Mouse (Mus musculus): ENCODE measurements around the gene Capn3. TPM values are rescaled to one million over a fixed set of nuclear protein-coding genes. Genes with fewer than 3 reads are reported as not detected.

Capn3 gene
- polyA plus RNA-seq, 1 experiment from 2014 or later = 5.2 TPM

DNA sequence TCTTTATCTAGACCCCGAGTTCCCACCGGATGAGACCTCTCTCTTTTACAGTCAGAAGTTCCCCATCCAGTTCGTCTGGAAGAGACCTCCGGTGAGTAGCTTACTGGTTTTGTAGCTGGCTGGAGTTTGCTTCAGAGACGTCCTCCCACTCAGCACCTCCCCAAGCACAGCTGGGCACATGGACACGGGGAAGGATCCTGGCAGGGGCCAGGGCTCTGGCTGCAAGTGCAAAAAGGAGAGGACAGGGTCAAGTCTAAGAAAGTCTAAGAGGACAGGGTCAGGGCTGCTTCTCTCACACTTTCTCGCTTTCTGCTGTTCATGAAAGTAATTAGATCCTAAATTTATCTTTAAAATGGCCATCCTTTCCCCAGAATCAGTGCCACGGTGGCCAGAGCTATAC is 8.3 kb downstream of the Capn3 start:
- Histone ChIP-seq H3K4me1 (peaks cover 11% of the 10 kb centered on the region; the same call in 1 of the 2 replicates), H3K4me3 (no peak overlapping the region), H3K27ac (peak overlapping the region; percentile 63; the same call in 1 of the 2 replicates), H3K36me3 (no peaks in the 10 kb centered on the region), H3K27me3 (ENCODE audit: insufficient read depth, poor library complexity, severe bottlenecking) (no peaks in the 10 kb centered on the region), H3K9me3 (no peaks in the 10 kb centered on the region)
- DNase-seq (ENCODE audit: low spot score) = no peak
- 72% methylated on average over 8 of the region's 8 CpGs for WGBS

DNA sequence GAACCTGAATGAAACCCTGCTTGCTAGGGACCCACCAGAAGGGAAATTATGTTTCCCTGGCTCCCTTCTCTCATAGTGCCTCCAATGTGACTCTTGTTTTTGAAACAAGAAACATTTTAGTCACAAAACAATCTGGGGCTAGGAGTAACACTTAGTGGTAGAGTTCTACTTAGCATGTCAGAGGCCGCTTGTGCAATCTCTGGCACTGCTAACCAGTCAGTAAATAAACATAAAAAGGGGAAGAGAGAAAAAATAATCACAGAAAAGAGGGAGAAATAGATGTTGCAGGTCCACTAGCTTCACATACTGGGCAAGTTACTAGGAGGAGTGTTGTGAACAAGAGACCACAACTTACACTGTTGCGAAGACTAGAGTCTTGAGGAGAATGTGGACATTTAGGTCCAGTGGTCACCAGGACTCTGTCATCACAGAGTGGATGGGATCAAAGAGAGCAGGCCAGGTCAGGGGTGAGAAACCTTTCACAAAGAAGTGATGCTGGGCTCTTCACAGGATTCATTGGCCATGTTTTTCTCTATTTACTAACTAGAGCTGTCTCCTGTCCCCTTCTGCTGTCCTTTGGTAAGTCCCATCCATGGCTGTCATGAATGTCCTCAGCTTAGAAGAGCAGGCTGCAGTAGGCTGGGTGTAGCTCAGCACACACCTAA is 9.0 kb downstream of the Capn3 start:
- no peak for DNase-seq (ENCODE audit: low spot score)
- Histone ChIP-seq H3K27me3 (ENCODE audit: insufficient read depth, poor library complexity, severe bottlenecking) (0 out of 2 replicates have a peak, but pooled peaks cover 2% of the 10 kb centered on the region), H3K9me3 (no peaks in the 10 kb centered on the region), H3K4me3 (no peak overlapping the region), H3K36me3 (no peaks in the 10 kb centered on the region), H3K4me1 (peaks cover 11% of the 10 kb centered on the region; the same call in 1 of the 2 replicates), H3K27ac (no peak overlapping the region)
- 86% methylated on average over 2 of the region's 2 CpGs for WGBS

DNA sequence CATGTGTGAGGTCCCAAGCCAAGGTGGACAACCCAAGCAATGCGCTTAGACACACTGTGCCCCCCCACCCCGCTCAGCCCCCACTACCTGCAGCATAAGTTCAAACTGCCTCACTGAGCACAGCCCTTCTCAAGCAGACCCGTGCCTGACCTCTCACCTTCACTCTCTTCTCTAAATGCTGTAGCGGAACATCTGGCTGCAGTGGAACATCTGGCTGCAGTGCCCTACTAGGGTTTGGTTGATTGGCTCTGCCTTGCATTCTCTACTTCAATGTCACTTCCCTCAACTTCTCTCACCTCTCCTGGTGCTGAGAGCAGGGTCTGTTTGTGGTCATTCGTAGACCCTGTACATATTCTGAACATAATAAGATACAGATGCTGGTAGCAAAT is 9.6 kb downstream of the Capn3 start:
- Histone ChIP-seq H3K27ac (no peak overlapping the region), H3K36me3 (no peaks in the 10 kb centered on the region), H3K27me3 (ENCODE audit: insufficient read depth, poor library complexity, severe bottlenecking) (0 out of 2 replicates have a peak, but pooled peaks cover 4% of the 10 kb centered on the region), H3K9me3 (no peaks in the 10 kb centered on the region), H3K4me1 (peaks cover 11% of the 10 kb centered on the region; the same call in 1 of the 2 replicates), H3K4me3 (no peak overlapping the region)
- DNase-seq (ENCODE audit: low spot score) = no peak
- 84% methylated on average over 5 of the region's 5 CpGs for WGBS

DNA sequence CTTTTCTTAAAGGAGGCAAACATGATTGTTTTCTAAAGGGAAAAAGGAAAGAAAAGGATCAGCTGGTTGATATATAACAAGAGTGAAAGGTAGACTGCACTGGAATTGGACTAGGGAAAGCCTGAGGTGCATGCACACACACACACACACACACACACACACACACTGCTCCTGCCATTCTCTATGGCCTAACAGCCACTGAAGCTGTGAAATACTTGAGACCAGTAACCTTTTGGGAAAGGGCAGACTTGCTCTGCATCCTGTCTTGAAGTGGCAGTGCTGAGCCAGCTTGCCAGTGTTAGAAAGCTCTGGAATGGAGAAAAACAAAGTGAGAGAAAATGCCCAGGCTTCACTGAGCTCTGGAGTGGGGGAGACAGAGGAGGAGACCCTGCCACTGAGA is 12.2 kb downstream of the Capn3 start:
- Histone ChIP-seq H3K27me3 (ENCODE audit: insufficient read depth, poor library complexity, severe bottlenecking) (0 out of 2 replicates have a peak, but pooled peaks cover 4% of the 10 kb centered on the region), H3K4me3 (no peak overlapping the region)

DNA sequence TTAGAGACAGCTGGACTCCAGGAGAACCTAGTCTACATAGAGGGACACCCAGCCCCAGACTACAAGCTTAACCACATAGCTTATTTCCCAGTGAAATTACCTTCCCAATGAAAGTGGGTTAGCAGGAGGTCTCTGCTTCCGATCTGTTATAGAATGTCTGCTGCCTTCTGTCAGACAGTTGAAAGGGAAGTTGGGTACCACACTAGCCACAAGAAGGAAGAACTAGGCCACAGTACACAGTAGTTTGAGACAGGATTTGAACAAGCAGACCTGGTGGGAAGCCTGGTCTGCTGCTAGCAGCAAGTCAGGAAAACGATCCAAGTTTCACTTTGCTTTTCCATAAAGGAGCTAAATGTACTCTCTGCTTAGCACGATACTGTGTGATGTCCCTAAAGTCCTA is 13.4 kb downstream of the Capn3 start:
- H3K27ac ChIP-seq = no peak overlapping the region
- peaks cover under 1% of the 10 kb centered on the region; the same call in 1 of the 2 replicates for H3K4me1 ChIP-seq
- H3K4me3 ChIP-seq = no peak overlapping the region
- no peak for DNase-seq (ENCODE audit: low spot score)
- H3K27me3 ChIP-seq (ENCODE audit: insufficient read depth, poor library complexity, severe bottlenecking) = 0 out of 2 replicates have a peak, but pooled peaks cover 4% of the 10 kb centered on the region
- H3K36me3 ChIP-seq = no peaks in the 10 kb centered on the region
- no peaks in the 10 kb centered on the region for H3K9me3 ChIP-seq
- 81% methylated on average over 3 of the region's 3 CpGs for WGBS

More for the DNA sequence above, 12.2 kb downstream of the Capn3 start:
- no peak for DNase-seq (ENCODE audit: low spot score)
- Histone ChIP-seq H3K4me1 (peaks cover 9% of the 10 kb centered on the region; the same call in 1 of the 2 replicates), H3K27ac (no peak overlapping the region), H3K36me3 (no peaks in the 10 kb centered on the region), H3K9me3 (no peaks in the 10 kb centered on the region)

DNA sequence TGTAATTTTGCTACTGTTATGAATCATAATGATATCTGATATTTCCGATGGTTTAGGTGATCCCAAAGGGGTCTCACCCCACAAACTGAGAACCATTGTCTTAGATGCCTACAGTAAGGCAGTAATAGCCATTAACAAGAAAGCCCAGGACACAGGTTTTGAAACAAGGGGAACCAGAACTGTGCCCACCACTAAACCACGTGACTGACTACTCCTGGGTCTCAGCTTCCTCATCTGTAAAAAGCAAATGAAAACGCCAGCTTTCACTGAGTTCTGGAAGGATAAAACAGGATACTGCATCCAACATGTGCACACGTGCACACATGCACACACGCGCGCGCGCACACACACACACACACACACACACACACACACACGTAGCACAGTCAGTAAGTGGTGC is 13.9 kb downstream of the Capn3 start:
- Histone ChIP-seq H3K9me3 (no peaks in the 10 kb centered on the region), H3K4me1 (no peaks in the 10 kb centered on the region), H3K36me3 (no peaks in the 10 kb centered on the region), H3K27me3 (ENCODE audit: insufficient read depth, poor library complexity, severe bottlenecking) (0 out of 2 replicates have a peak, but pooled peaks cover 4% of the 10 kb centered on the region), H3K4me3 (no peak overlapping the region), H3K27ac (no peak overlapping the region)
- no peak for DNase-seq (ENCODE audit: low spot score)
- 81% methylated on average over 10 of the region's 10 CpGs for WGBS

DNA sequence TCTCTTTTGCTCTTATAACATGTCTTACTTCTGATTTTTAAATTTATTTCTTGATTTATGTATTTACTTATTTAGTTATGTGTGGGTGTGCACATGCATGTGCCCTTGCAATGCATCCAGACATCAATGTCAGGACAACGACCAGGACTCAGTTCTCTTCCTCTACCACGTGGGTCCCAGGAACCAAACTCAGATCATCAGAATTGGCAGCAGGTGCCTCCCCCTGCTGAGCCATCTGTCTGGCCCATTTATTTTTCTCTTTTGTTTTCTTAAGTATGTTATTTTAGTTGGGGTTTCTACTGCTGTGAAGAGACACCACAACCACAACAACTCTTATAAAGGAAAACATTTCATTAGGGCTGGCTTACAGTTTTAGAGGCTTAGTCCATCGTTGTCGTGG is 15.0 kb downstream of the Capn3 start:
- Histone ChIP-seq H3K27me3 (ENCODE audit: insufficient read depth, poor library complexity, severe bottlenecking) (0 out of 2 replicates have a peak, but pooled peaks cover 4% of the 10 kb centered on the region), H3K4me3 (no peak overlapping the region), H3K9me3 (no peaks in the 10 kb centered on the region), H3K36me3 (no peaks in the 10 kb centered on the region), H3K27ac (no peak overlapping the region), H3K4me1 (no peaks in the 10 kb centered on the region)
- no peak for DNase-seq (ENCODE audit: low spot score)
- WGBS = 69% methylated on average over 4 of the region's 4 CpGs

DNA sequence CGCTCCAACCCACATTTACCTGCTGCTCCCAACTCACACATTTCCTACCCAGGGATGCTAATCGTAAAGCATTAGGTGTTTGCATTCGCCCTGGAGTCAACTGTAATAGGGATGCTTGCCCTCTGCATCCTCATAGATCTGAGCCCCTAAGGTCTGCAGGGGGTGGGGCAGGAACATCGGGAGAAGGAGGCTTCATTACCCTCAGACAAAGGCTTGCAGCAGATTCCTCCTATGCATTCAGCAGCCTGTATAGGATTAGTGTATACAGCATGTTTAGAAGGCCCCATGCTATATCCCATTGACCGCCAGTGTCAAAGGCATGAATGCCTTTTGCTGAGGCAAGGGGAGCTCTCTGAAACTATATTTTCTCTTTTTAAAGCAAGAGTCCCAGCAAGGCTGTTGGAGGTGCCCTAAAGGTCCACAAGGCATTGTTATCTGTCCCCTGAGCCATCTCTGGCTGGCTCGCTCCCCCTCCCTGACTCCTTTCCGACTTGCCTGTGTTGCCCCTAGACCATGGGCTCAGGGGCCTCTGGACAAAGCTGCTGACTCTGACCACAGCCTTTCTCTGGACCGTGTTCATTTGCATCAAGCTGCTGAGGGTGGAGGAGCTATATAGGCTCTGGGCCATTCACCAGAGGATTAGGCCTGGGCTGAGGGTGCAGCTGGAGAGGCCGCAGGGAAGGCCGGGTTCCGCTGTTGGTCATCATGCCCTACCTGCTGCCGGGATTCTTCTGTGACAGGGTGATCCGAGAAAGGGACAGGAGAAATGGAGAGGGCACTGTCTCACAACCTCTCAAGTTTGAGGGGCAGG is 20.7 kb downstream of the Capn3 start:
- WGBS = 77% methylated on average over 13 of the region's 13 CpGs
- Histone ChIP-seq H3K9me3 (no peaks in the 10 kb centered on the region), H3K27ac (peak overlapping the region; percentile 42; the same call in 1 of the 2 replicates), H3K4me1 (no peaks in the 10 kb centered on the region), H3K36me3 (no peaks in the 10 kb centered on the region), H3K4me3 (no peak overlapping the region), H3K27me3 (ENCODE audit: insufficient read depth, poor library complexity, severe bottlenecking) (no peaks in the 10 kb centered on the region)
- no peak for DNase-seq (ENCODE audit: low spot score)

DNA sequence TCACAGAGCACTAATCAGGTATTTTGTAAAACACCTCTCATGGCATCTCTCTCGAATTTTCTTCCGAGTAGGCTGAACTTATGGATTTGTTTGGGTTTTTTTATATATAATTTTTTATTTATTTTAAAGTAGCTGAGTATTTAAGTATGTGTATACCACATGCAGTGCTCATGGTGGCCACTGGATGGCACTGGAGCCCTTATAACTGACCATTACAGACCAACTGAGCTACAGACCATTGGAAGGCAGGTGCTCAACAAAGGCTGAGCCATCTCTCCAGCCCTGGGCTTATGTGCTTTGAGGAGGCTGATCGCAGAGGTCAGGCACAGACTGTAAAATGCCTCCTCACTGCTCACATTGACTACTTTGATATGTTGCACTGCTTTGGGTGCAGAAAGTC is 22.8 kb downstream of the Capn3 start:
- DNase-seq (ENCODE audit: low spot score) = peak; percentile 86
- Histone ChIP-seq H3K27ac (no peak overlapping the region), H3K27me3 (ENCODE audit: insufficient read depth, poor library complexity, severe bottlenecking) (no peaks in the 10 kb centered on the region), H3K36me3 (no peaks in the 10 kb centered on the region), H3K9me3 (no peaks in the 10 kb centered on the region), H3K4me3 (no peak overlapping the region), H3K4me1 (peaks cover 18% of the 10 kb centered on the region)
- 57% methylated on average over 3 of the region's 3 CpGs for WGBS

DNA sequence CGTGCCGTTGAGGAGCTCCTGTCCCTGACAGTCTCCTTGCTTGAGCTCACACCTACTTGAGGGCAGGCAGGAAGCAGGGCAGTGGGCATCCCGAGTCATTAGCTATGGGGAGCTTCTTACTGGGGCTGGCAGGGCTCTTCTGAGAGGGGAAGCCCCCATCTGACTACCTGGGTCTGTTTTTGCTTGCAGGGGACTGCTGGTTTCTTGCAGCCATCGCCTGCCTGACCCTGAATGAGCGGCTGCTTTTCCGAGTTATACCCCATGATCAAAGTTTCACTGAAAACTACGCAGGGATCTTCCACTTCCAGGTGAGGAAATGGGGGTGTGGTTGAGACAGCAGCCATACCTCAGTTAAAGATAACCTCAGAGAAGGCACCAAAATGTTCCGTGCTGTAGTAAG is 26.1 kb downstream of the Capn3 start:
- no peaks in the 10 kb centered on the region for H3K27me3 ChIP-seq (ENCODE audit: insufficient read depth, poor library complexity, severe bottlenecking)
- H3K27ac ChIP-seq = no peak overlapping the region; the same call in 1 of the 2 replicates
- WGBS = 62% methylated on average over 8 of the region's 8 CpGs
- H3K4me3 ChIP-seq = no peak overlapping the region
- DNase-seq (ENCODE audit: low spot score) = no peak
- no peaks in the 10 kb centered on the region for H3K36me3 ChIP-seq
- no peaks in the 10 kb centered on the region for H3K9me3 ChIP-seq
- peaks cover 22% of the 10 kb centered on the region for H3K4me1 ChIP-seq

DNA sequence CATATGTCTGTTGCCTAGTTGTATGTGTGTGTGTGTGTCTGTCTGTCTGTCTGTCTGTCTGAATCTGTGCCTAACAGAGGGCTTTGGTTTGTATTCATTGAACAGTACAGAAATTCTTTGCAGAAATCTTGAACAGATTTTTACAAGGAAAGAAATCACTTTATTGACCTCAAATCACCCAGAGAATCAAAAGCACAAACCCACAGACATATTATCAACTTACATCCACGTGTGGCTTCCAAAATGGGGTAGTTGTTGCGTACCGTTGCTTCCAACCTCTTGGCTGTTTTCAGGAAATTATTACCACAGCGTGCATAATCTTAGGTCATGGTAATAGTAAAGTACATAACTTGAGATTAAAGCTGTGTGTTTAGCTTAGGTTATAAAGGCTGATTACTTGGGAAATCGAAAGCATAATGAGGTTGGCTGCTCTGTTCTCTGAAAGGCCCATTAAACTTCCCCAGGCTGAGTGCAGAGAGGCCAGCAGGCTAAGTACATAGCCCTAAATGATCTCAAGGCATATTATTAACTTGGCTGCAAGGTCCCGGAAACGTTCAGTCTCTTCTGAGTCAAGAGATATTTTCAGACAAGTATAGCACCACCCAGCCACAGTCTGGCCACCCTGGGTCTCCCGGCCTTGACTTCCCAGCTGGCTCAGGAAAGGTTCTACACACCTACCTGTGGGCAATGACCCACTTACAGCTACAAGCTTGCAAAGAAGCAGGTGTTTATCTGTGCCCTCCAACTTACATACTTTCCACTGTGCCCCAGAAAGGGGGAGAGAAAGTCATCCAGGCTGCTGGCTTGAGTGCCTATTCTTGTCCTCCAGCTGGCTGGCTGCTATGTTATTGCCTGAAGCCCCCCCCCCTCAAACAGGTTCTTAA is 26.9 kb downstream of the Capn3 start:
- Histone ChIP-seq H3K27me3 (ENCODE audit: insufficient read depth, poor library complexity, severe bottlenecking) (no peaks in the 10 kb centered on the region), H3K36me3 (no peaks in the 10 kb centered on the region), H3K9me3 (no peaks in the 10 kb centered on the region), H3K4me1 (peaks cover 22% of the 10 kb centered on the region), H3K4me3 (no peak overlapping the region), H3K27ac (0 out of 2 replicates have a peak overlapping the region, but pooled peaks have one; percentile 36)
- WGBS = 69% methylated on average over 8 of the region's 8 CpGs
- DNase-seq (ENCODE audit: low spot score) = no peak

DNA sequence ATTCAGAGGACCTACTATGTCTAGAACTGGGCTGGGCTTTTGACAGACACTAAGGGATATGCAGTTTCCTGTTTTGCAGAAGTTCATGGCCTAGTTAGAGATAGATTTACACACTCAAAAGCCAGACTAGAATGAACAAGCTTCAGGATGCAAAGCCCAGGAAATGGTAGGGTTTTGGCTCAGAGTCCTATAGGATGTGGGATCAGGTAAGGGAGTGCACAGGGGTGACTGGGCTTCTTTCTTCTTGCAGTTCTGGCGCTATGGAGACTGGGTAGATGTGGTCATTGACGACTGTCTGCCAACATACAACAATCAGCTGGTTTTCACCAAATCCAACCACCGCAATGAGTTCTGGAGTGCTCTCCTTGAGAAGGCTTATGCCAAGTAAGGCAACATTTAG is 28.4 kb downstream of the Capn3 start:
- Histone ChIP-seq H3K27ac (no peak overlapping the region), H3K4me1 (peaks cover 22% of the 10 kb centered on the region), H3K9me3 (no peaks in the 10 kb centered on the region), H3K27me3 (ENCODE audit: insufficient read depth, poor library complexity, severe bottlenecking) (no peaks in the 10 kb centered on the region), H3K4me3 (no peak overlapping the region), H3K36me3 (no peaks in the 10 kb centered on the region)
- no peak for DNase-seq (ENCODE audit: low spot score)
- WGBS = 83% methylated on average over 3 of the region's 3 CpGs

Data from heart, embryonic 10.5 days (tissue).